Mouse (Mus musculus): ENCODE data around the gene Nhlrc1. TPM values are rescaled to one million over a fixed set of nuclear protein-coding genes. Genes with fewer than 3 reads are reported as not detected.
A peak's percentile ranks its signal among the peaks of the same experiment; 100 is the strongest.

The Nhlrc1 gene
- polyA plus RNA-seq, 1 experiment from 2014 or later, result 3.1 TPM

DNA sequence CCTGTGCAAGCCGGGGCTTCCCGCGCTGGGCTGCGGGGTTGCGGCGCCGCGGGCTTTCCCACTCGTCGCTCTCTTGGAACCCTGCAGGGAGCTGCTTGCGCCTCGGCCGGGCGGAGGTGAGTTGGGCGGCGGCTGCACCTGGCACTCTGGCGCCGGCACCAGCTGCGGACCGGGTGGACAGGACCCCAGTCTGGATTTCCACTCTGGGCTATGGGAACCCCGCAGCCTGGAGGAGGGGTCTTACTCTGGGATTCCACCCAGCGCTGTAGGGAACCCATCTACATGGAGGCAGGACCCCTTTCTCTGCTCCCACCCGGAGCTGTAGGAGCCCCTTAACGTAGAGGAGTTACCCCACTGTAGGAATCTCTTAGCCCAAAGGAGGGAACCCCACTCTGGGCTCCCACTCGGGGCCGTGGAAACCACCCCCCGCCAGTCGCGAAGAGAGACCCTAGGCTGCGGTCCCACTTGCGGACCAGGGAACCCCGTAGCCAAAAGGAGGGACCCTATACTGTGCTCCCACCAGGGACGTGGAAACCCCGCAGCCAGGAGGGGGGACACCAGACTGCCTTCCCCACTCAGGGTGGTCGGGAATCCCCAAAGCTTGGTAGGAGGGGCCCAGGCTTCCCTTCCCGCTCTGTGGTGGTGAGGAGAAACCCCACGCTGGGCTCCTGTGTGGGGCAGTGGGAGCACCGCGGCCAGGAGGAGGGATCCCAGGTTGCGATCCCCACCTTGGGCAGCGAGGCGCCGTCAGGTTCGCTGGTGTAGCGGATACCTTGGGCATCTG is 29.4 kb upstream of the Nhlrc1 start:
- Histone ChIP-seq H3K4me2 (ENCODE audit: low read depth, low read length) (peak overlapping the region; percentile 99), H3K9ac (ENCODE audit: low read depth, low read length) (peak overlapping the region; percentile 90), H3K4me3 (ENCODE audit: low read length) (peak overlapping the region; percentile 92), H3K27me3 (replicated peaks; ENCODE audit: control insufficient read depth, insufficient read depth, low read length) (no peaks in the 10 kb centered on the region), H3K4me1 (ENCODE audit: control insufficient read depth, insufficient read depth, low read length) (peaks cover 9% of the 10 kb centered on the region; the same call in 1 of the 2 replicates), H3K9me3 (ENCODE audit: control insufficient read depth, low read length) (no peaks in the 10 kb centered on the region), H3K36me3 (ENCODE audit: control insufficient read depth, insufficient read depth, low read length) (0 out of 2 replicates have a peak, but pooled peaks cover under 1% of the 10 kb centered on the region), H3K27ac (ENCODE audit: low read length) (no peak overlapping the region)
- peak; percentile 56 for ATAC-seq
- 1% methylated on average over 45 of the region's 45 CpGs for WGBS

DNA sequence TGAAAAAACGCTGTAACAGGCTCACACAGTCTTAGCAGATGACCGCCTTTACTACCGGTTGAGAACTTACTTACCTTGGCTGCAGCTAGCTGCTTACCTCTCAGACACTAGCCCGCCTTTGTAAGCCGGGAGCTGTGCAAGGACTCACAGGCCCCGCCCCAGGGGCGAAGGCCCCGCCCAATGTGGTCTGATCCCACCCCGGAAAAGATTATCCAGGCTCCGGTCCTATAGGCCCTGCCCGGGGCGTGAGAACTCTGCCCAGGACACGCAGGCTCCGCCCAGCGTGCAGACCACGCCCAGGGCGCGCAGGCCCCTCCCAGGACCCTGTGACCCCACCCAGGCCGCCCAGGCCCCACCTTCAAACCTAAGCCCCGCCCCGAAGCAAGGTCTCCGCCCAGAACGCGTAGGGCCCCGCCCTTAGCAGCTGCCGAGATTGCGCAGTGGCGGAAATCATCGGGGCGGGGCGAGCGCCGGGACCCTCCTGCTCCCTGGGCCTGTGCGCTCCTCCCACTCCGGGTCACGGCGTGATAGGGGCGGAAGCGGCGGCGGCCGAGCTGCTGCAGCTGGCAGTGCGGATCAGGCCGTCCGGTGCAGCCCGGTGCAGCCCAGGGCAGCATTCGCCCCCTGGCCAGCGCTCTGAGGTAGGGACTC is 28.5 kb upstream of the Nhlrc1 start, which contains the start of gene Kdm1b:
Kdm1b (plus strand) TSS at position 470 of the 651 bp plus-strand sequence.
- no peaks in the 10 kb centered on the region for H3K27me3 ChIP-seq (replicated peaks; ENCODE audit: control insufficient read depth, insufficient read depth, low read length)
- H3K4me3 ChIP-seq (ENCODE audit: low read length), result peak within 1 kb of the TSS; percentile 92
- ATAC-seq, result peak; percentile 97
- H3K9ac ChIP-seq (ENCODE audit: low read depth, low read length), result peak within 1 kb of the TSS; percentile 90
- H3K9me3 ChIP-seq (ENCODE audit: control insufficient read depth, low read length), result no peaks in the 10 kb centered on the region
- peak within 1 kb of the TSS; percentile 77 for H3K27ac ChIP-seq (ENCODE audit: low read length)
- H3K4me1 ChIP-seq (ENCODE audit: control insufficient read depth, insufficient read depth, low read length), result peaks cover 9% of the 10 kb centered on the region; the same call in 1 of the 2 replicates
- H3K36me3 ChIP-seq (ENCODE audit: control insufficient read depth, insufficient read depth, low read length), result no peaks in the 10 kb centered on the region
- peak within 1 kb of the TSS; percentile 99 for H3K4me2 ChIP-seq (ENCODE audit: low read depth, low read length)
- WGBS, result under 1% methylated on average over 48 of the region's 48 CpGs

DNA sequence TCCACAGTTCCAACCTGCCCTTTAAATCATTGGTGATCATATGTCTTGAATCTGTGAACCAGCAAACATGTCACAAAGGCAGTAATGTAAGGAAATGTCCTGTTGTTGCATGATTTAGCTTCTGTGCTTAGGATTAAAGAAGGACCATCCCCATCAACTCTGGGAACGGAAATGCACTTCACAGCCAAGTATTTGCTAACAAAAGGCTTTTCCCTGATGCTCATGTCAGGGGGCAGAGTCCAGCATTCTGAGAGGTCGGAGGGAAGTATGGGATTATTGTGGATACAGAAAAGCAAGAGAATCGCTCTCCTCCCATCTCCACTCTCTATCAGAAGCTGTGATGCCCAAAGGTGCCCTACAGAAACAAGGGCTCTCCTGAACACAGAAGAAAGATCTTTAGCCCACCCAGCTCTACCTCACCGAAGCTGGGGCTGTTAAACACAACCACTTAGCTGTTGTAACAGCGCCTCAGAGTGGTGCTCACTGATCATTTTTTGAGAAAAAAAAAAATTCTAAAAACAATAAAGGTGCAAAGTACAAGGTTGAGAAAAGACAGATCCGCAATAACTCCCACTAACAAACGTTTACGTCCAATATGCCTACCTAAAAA is 27.5 kb upstream of the Nhlrc1 start:
- Histone ChIP-seq H3K9ac (ENCODE audit: low read depth, low read length) (peak overlapping the region; percentile 66), H3K27ac (ENCODE audit: low read length) (peak overlapping the region; percentile 77), H3K36me3 (ENCODE audit: control insufficient read depth, insufficient read depth, low read length) (no peaks in the 10 kb centered on the region), H3K9me3 (ENCODE audit: control insufficient read depth, low read length) (no peaks in the 10 kb centered on the region), H3K4me3 (ENCODE audit: low read length) (peak overlapping the region; percentile 92), H3K4me2 (ENCODE audit: low read depth, low read length) (peak overlapping the region; percentile 70), H3K4me1 (ENCODE audit: control insufficient read depth, insufficient read depth, low read length) (peaks cover 9% of the 10 kb centered on the region; the same call in 1 of the 2 replicates), H3K27me3 (replicated peaks; ENCODE audit: control insufficient read depth, insufficient read depth, low read length) (no peaks in the 10 kb centered on the region)
- no peak for ATAC-seq
- WGBS, result 34% methylated on average over 8 of the region's 8 CpGs

DNA sequence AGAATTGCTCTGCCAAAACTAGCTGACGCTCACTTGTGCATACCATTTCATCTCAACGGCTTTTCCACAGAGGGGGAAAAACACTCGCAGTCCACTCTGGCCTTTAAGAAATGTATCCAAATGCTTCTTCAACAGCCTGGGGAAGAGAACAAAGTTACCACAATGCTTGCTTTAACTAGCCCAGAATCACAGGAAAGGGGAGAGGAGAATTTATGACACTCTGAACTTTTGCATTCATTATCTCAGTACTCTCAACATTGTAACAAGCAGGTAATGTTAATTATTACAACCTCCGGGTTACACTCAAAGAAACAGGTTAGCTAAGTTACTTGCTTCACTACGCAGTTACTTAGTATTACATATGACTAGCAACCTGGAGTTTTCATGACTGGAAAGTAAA is 25.4 kb upstream of the Nhlrc1 start:
- no peak overlapping the region for H3K4me3 ChIP-seq (ENCODE audit: low read length)
- no peak overlapping the region for H3K9ac ChIP-seq (ENCODE audit: low read depth, low read length)
- no peaks in the 10 kb centered on the region for H3K9me3 ChIP-seq (ENCODE audit: control insufficient read depth, low read length)
- H3K27ac ChIP-seq (ENCODE audit: low read length), result no peak overlapping the region
- H3K4me1 ChIP-seq (ENCODE audit: control insufficient read depth, insufficient read depth, low read length), result peaks cover 9% of the 10 kb centered on the region; the same call in 1 of the 2 replicates
- no peak overlapping the region for H3K4me2 ChIP-seq (ENCODE audit: low read depth, low read length)
- 90% methylated on average over 5 of the region's 5 CpGs for WGBS
- no peak for ATAC-seq
- no peaks in the 10 kb centered on the region for H3K27me3 ChIP-seq (replicated peaks; ENCODE audit: control insufficient read depth, insufficient read depth, low read length)
- no peaks in the 10 kb centered on the region for H3K36me3 ChIP-seq (ENCODE audit: control insufficient read depth, insufficient read depth, low read length)

DNA sequence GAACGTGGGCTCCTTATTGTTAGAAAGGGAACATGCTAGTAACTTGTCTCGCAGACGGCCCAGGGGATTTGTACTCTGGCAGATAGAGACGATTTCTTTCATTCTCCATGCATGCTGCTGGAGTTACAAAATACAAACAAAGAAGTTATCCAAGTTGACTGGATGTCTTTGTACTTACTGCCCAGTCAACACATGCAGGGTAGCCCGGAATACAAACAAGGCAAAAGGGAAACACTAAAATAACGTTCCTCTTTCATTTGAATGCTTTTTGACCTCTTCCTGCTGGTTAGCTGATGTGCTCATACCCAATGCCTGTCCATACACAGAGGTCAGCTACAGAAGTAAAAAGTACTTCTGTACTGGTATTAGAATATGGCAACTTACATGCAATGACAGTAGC is 23.3 kb upstream of the Nhlrc1 start:
- H3K27ac ChIP-seq (ENCODE audit: low read length), result no peak overlapping the region
- no peaks in the 10 kb centered on the region for H3K9me3 ChIP-seq (ENCODE audit: control insufficient read depth, low read length)
- H3K9ac ChIP-seq (ENCODE audit: low read depth, low read length), result no peak overlapping the region
- peaks cover 5% of the 10 kb centered on the region; the same call in 1 of the 2 replicates for H3K4me1 ChIP-seq (ENCODE audit: control insufficient read depth, insufficient read depth, low read length)
- no peaks in the 10 kb centered on the region for H3K36me3 ChIP-seq (ENCODE audit: control insufficient read depth, insufficient read depth, low read length)
- H3K4me2 ChIP-seq (ENCODE audit: low read depth, low read length), result no peak overlapping the region
- no peak for ATAC-seq
- 84% methylated on average over 6 of the region's 6 CpGs for WGBS
- no peaks in the 10 kb centered on the region for H3K27me3 ChIP-seq (replicated peaks; ENCODE audit: control insufficient read depth, insufficient read depth, low read length)
- no peak overlapping the region for H3K4me3 ChIP-seq (ENCODE audit: low read length)

DNA sequence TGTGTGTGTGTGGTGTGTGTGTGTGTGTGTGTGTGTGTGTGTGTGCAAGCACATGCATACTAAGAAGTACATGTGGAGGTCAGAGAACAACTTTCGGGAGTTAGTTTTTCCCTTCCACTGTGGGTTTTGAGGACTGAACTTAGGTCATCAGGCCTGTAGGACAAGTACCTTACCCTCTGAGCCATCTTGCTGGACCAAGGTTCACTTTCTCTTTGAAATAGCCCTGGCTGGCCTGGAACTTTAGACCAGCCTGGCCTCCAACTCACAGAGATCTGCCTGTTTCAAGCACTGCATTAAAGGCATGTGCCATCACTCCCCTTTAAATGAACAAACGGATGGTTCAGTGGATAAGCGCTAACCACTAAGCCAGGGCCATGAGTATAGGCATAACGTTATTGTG is 19.0 kb upstream of the Nhlrc1 start:
- ATAC-seq, result no peak
- Histone ChIP-seq H3K9me3 (ENCODE audit: control insufficient read depth, low read length) (no peaks in the 10 kb centered on the region), H3K4me3 (ENCODE audit: low read length) (no peak overlapping the region), H3K27me3 (replicated peaks; ENCODE audit: control insufficient read depth, insufficient read depth, low read length) (no peaks in the 10 kb centered on the region), H3K9ac (ENCODE audit: low read depth, low read length) (no peak overlapping the region), H3K27ac (ENCODE audit: low read length) (no peak overlapping the region), H3K4me2 (ENCODE audit: low read depth, low read length) (no peak overlapping the region), H3K4me1 (ENCODE audit: control insufficient read depth, insufficient read depth, low read length) (no peaks in the 10 kb centered on the region), H3K36me3 (ENCODE audit: control insufficient read depth, insufficient read depth, low read length) (no peaks in the 10 kb centered on the region)
- 86% methylated on average over 4 of the region's 4 CpGs for WGBS

DNA sequence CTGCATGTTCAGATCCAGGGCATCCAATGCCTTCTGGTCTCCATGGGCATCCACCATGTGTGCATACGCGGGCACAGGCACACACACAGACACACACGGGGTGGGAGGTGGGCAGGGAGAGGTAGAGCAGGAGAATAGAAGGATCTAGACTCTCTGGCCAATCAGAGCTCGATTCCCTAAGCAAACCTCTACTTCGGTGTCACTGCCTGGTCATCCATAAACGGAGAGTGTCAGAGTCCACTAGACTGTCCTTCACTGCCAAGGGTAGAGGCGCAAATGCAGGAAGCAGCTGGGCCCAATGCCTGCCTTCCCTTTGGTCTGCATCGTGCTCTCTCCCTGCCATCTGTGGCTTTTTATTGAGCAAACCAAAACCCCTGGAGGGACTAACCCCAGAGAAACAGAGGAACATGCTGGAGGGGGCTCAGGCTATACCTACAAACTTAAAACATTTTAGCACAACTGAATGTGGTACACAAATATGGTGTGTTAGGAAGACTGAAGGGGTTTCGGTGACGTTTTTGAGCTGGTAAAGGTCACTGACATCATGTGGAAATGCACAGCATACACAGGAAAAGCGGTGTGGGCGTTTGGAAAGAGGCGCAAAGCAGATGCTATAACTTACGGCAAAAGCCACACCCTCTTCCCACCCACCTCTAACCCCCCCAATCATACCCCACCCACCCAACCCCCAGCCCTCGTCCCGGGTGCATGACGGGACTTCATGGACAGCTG is 15.9 kb upstream of the Nhlrc1 start:
- no peaks in the 10 kb centered on the region for H3K27me3 ChIP-seq (replicated peaks; ENCODE audit: control insufficient read depth, insufficient read depth, low read length)
- ATAC-seq, result no peak
- H3K9ac ChIP-seq (ENCODE audit: low read depth, low read length), result no peak overlapping the region
- no peak overlapping the region for H3K4me3 ChIP-seq (ENCODE audit: low read length)
- no peaks in the 10 kb centered on the region for H3K36me3 ChIP-seq (ENCODE audit: control insufficient read depth, insufficient read depth, low read length)
- 87% methylated on average over 17 of the region's 17 CpGs for WGBS
- no peak overlapping the region for H3K27ac ChIP-seq (ENCODE audit: low read length)
- H3K9me3 ChIP-seq (ENCODE audit: control insufficient read depth, low read length), result no peaks in the 10 kb centered on the region
- no peak overlapping the region for H3K4me2 ChIP-seq (ENCODE audit: low read depth, low read length)
- H3K4me1 ChIP-seq (ENCODE audit: control insufficient read depth, insufficient read depth, low read length), result no peaks in the 10 kb centered on the region

DNA sequence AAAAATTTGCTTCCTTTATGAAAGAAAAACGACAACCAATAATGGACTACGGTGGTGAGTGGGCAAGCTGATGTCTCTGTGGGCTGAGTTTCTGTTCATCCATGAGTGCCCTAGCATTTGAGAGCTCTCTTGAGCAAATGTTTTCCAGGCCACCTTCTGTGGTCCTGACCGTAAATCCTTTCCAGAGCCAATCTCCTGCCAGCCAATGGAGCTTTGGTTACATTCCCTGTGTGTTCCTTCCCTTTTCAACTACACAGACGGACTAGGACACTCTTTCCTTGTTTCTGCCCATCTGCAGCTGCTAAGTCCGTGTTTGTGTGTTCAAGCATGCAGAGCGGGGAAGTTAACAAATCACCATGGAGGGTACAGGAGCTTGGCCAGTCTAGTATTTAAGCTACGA is 6.1 kb upstream of the Nhlrc1 start:
- Histone ChIP-seq H3K9me3 (ENCODE audit: control insufficient read depth, low read length) (no peaks in the 10 kb centered on the region), H3K27me3 (replicated peaks; ENCODE audit: control insufficient read depth, insufficient read depth, low read length) (no peaks in the 10 kb centered on the region), H3K4me3 (ENCODE audit: low read length) (no peak overlapping the region), H3K27ac (ENCODE audit: low read length) (no peak overlapping the region), H3K4me1 (ENCODE audit: control insufficient read depth, insufficient read depth, low read length) (no peaks in the 10 kb centered on the region), H3K36me3 (ENCODE audit: control insufficient read depth, insufficient read depth, low read length) (no peaks in the 10 kb centered on the region), H3K9ac (ENCODE audit: low read depth, low read length) (no peak overlapping the region), H3K4me2 (ENCODE audit: low read depth, low read length) (no peak overlapping the region)
- 68% methylated on average over 7 of the region's 7 CpGs for WGBS
- ATAC-seq, result no peak

DNA sequence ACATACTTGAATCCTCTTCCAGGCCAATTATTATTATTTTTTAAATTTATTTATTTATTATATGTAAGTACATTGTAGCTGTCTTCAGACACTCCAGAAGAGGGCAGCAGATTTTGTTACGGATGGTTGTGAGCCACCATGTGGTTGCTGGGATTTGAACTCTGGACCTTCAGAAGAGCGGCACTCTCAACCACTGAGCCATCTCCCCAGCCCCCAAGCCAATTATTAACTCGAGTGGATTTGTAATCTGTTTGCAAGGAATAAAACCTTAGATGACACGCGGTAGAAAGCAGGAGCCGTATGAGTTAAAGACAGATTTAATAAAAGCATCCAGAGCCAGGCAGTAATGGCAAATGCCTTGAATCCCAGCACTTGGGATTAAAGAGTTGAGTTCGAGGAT is 5.1 kb upstream of the Nhlrc1 start:
- 74% methylated on average over 7 of the region's 7 CpGs for WGBS

More for the DNA sequence above, 5.1 kb upstream of the Nhlrc1 start:
- no peaks in the 10 kb centered on the region for H3K36me3 ChIP-seq (ENCODE audit: control insufficient read depth, insufficient read depth, low read length)
- H3K9ac ChIP-seq (ENCODE audit: low read depth, low read length), result no peak overlapping the region
- H3K4me3 ChIP-seq (ENCODE audit: low read length), result no peak overlapping the region
- no peaks in the 10 kb centered on the region for H3K4me1 ChIP-seq (ENCODE audit: control insufficient read depth, insufficient read depth, low read length)
- H3K9me3 ChIP-seq (ENCODE audit: control insufficient read depth, low read length), result no peaks in the 10 kb centered on the region
- H3K4me2 ChIP-seq (ENCODE audit: low read depth, low read length), result no peak overlapping the region
- no peaks in the 10 kb centered on the region for H3K27me3 ChIP-seq (replicated peaks; ENCODE audit: control insufficient read depth, insufficient read depth, low read length)
- no peak overlapping the region for H3K27ac ChIP-seq (ENCODE audit: low read length)
- no peak for ATAC-seq
